Mouse (Mus musculus) forebrain, postnatal 0 days (tissue): ENCODE data around the gene Nodal. TPM values are rescaled to one million over a fixed set of nuclear protein-coding genes. Genes with fewer than 3 reads are reported as not detected.

Source experiments
- ATAC-seq: fragments of 200-750 bp; cut with Nextera tagmentation; 2 replicates; pipeline ENCODE4 v1.8.0; 2017; ENCODE audit warnings: mild to moderate bottlenecking, moderate library complexity
- DNase-seq: peaks from one replicate; pipeline ENCODE4 v3.0.0-alpha.2; 2015
- H3K27ac ChIP-seq: fragments of 300-500 bp; sonication (generic); 2 replicates; pipeline ENCODE4 v1.5.1; 2014; ENCODE audit warnings: low read depth, mild to moderate bottlenecking, antibody characterized with exemption, low read length, moderate library complexity, mixed read lengths
- H3K27me3 ChIP-seq: fragments of 300-500 bp; sonication (generic); 2 replicates; pipeline ENCODE4 v1.6.1; 2014; ENCODE audit warnings: mild to moderate bottlenecking, low read length, mixed read lengths; ENCODE audit not compliant: insufficient read depth
- H3K36me3 ChIP-seq: fragments of 300-500 bp; sonication (generic); 2 replicates; pipeline ENCODE4 v1.6.1; 2014; ENCODE audit warnings: mild to moderate bottlenecking, moderate library complexity; ENCODE audit not compliant: insufficient read depth
- H3K4me1 ChIP-seq: fragments of 300-500 bp; sonication (generic); 2 replicates; pipeline ENCODE4 v1.6.1; 2014; ENCODE audit warnings: antibody characterized with exemption; ENCODE audit not compliant: insufficient read depth
- H3K4me2 ChIP-seq: fragments of 300-500 bp; sonication (generic); 2 replicates; pipeline ENCODE4 v1.6.1; 2014; ENCODE audit warnings: low read depth, mild to moderate bottlenecking, moderate library complexity
- H3K4me3 ChIP-seq: fragments of 300-500 bp; sonication (generic); 2 replicates; pipeline ENCODE4 v1.5.1; 2014; ENCODE audit warnings: low read depth, low read length, mixed read lengths
- H3K9ac ChIP-seq: fragments of 300-500 bp; sonication (generic); 2 replicates; pipeline ENCODE4 v1.6.1; 2014; ENCODE audit warnings: mild to moderate bottlenecking
- H3K9me3 ChIP-seq: fragments of 300-500 bp; sonication (generic); 2 replicates; pipeline ENCODE4 v1.6.1; 2016; ENCODE audit warnings: low read length
- CTCF ChIP-seq: sonication (generic); IDR thresholded peaks from 2 replicates; pipeline ENCODE4 v1.5.1; 2016; ENCODE audit warnings: antibody characterized with exemption, control low read depth, low read depth
- WGBS: fragments of 180-500 bp; shearing (Covaris S2); extraction: QIAGEN DNeasy Blood & Tissue Kit; methylation state at CpG from one replicate; pipeline ENCODE4 v1.1.7; 2014; 5-methylcytosine and 5-hydroxymethylcytosine counted together
- polyA plus RNA-seq: library from polyadenylated mRNA; unstranded; fragments of >200 nt; fragmentation: Nextera tagmentation; extraction: Ambion mirVana; gene quantifications from 2 replicates; pipeline ENCODE4 v1.2.1, GENCODE M21; 2015
- total RNA-seq: library from RNA; depleted of rRNA; stranded (reverse); fragments of >200 nt; gene quantifications from 2 replicates; pipeline ENCODE4 v1.2.3, GENCODE M21; 2014

Gene Nodal
- total and polyA plus RNA-seq, 2 experiments from 2014 or later: 0.16 TPM; not detected in 1

DNA sequence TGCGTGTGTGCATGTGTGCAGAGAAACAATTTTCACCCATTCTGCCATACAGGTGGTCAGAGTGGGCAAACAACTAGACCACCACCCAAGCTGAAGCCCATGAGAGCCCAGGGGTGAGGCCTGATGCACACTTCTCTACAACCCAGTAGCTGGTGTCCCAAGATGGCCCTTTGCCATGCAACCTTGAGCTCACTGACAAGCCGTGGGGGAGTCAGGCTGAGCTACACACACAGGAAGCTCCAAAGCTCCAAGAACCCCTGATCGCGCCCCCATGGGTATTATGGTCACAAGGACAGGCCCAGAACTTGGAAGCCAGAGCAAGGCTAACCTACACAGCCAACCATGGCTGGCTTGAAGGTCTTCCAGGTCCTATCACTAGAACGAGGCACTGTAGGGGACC is 39.7 kb upstream of the Nodal start:
- Histone ChIP-seq H3K4me3 (no peak overlapping the region), H3K4me1 (0 out of 2 replicates have a peak, but pooled peaks cover 4% of the 10 kb centered on the region), H3K9me3 (no peaks in the 10 kb centered on the region), H3K4me2 (no peak overlapping the region), H3K9ac (no peak overlapping the region), H3K36me3 (no peaks in the 10 kb centered on the region), H3K27me3 (no peaks in the 10 kb centered on the region), H3K27ac (no peak overlapping the region)
- no peak for TF ChIP-seq CTCF
- DNase-seq (no peak), ATAC-seq (no peak)
- 94% methylated on average over 5 of the region's 5 CpGs for WGBS

DNA sequence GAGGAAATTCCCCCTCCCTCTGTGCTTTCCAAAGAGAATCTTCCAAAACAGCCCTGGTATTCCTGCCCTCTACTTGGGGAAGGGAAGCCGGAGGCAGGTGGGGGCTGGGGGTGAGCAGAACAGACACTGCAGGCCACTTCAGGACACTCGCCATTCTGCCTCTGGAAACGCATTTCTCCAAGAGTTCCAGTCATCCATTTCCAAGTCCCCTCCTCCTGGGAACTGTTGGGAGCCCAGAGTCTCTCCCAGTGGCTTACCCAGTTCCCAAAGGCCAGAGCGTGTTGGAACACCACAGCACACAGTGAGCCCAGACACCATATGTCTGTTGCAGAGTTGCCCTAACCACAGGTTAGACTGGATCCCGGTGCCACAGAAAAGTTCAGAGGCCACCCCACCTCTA is 39.1 kb upstream of the Nodal start:
- H3K4me1 ChIP-seq: 0 out of 2 replicates have a peak, but pooled peaks cover 5% of the 10 kb centered on the region
- no peak for TF ChIP-seq CTCF
- H3K36me3 ChIP-seq: no peaks in the 10 kb centered on the region
- WGBS: 82% methylated on average over 5 of the region's 5 CpGs
- no peaks in the 10 kb centered on the region for H3K27me3 ChIP-seq
- DNase-seq (no peak), ATAC-seq (no peak)
- no peak overlapping the region for H3K4me2 ChIP-seq
- no peaks in the 10 kb centered on the region for H3K9me3 ChIP-seq
- no peak overlapping the region for H3K27ac ChIP-seq
- no peak overlapping the region for H3K4me3 ChIP-seq
- H3K9ac ChIP-seq: no peak overlapping the region

DNA sequence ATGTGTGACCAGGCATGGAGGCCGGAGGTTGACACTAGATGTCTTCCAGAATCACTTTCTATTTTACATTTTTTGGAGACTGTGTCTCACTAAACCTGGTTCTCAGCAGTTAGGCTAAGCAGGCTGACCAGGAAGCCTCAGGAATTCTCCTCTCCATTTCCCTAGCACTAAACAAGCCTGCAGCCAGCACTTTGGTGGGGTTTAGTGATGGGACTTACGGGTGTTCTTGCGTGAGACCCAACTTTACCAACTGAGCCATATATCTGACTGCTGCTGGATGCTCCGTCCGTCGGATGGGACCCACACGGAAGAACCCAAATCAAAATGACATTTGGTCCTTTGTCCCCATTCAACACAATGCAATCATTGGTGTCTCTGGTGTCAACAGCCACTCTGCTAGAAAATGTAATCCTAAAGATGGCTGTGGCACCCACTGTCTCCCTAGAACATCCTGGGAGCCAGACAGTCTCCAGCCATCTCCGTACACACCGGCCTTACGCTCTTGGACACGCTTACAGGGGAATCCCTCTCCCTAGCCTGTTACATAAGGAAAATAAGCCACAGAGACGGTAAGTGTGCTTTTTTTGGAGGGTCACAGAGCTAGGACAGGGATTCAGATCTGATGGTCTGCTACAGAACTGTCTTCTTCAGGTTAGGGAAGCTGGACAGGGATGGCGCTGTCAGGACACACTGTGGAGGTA is 38.3 kb upstream of the Nodal start:
- no peak for TF ChIP-seq CTCF
- no peak overlapping the region for H3K9ac ChIP-seq
- ATAC-seq (no peak), DNase-seq (no peak)
- H3K36me3 ChIP-seq: no peaks in the 10 kb centered on the region
- peaks cover 13% of the 10 kb centered on the region; the same call in 1 of the 2 replicates for H3K4me1 ChIP-seq
- H3K4me3 ChIP-seq: no peak overlapping the region
- H3K4me2 ChIP-seq: no peak overlapping the region
- no peak overlapping the region for H3K27ac ChIP-seq
- H3K9me3 ChIP-seq: no peaks in the 10 kb centered on the region
- no peaks in the 10 kb centered on the region for H3K27me3 ChIP-seq
- 87% methylated on average over 13 of the region's 13 CpGs for WGBS

DNA sequence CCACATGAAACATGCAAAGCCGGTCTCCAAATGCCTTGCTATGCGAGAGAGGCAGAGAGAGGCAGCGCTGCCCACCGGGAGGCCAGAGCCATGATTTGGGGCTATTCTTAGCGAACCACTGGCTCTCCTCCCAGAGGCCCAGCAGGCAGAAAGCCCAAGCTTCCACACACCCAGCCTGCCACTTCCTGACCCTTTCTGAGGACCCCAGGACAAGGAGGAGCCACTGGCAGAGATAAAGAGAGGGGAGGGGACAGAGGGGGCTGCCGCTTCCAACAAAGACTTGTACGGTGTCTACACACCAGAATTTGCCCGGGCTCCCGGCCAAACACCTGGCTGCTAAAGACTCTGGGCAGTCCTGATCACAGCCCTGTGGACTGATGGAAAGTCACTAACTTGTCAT is 37.6 kb upstream of the Nodal start:
- 17% methylated on average over 9 of the region's 9 CpGs for WGBS
- DNase-seq (peak; percentile 14), ATAC-seq (no peak)
- no peak overlapping the region for H3K4me3 ChIP-seq
- peaks cover 13% of the 10 kb centered on the region; the same call in 1 of the 2 replicates for H3K4me1 ChIP-seq
- no peak overlapping the region for H3K27ac ChIP-seq
- H3K4me2 ChIP-seq: peak overlapping the region; percentile 13; the same call in 1 of the 2 replicates
- no peaks in the 10 kb centered on the region for H3K36me3 ChIP-seq
- H3K9ac ChIP-seq: no peak overlapping the region
- no peak for TF ChIP-seq CTCF
- no peaks in the 10 kb centered on the region for H3K9me3 ChIP-seq
- H3K27me3 ChIP-seq: no peaks in the 10 kb centered on the region

DNA sequence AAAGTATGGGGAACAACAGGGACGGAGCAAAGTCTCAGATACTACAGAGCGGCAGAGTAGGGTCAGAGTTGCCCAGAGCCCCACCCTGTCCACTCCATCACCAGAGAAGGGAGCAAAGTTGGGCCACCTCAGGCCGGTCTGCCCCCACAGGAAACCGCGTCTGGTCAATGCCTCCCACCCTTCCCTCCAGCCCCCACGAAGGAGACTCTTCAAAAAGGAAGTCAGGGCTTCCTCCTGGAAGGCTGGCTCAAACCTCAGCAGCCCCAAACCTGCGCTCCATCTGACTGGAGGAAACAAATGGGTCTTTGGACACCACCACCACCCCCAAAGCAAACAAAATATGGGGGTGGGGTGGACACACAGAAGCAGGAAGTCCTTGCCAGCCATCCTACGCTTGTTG is 35.9 kb upstream of the Nodal start:
- ATAC-seq: no peak
- DNase-seq: no peak
- peak overlapping the region; percentile 66; the same call in 1 of the 2 replicates for H3K4me3 ChIP-seq
- H3K9me3 ChIP-seq: no peaks in the 10 kb centered on the region
- WGBS: 29% methylated on average over 8 of the region's 8 CpGs
- peak overlapping the region; percentile 89 for H3K4me2 ChIP-seq
- H3K36me3 ChIP-seq: no peaks in the 10 kb centered on the region
- no peak for TF ChIP-seq CTCF
- H3K27me3 ChIP-seq: no peaks in the 10 kb centered on the region
- H3K4me1 ChIP-seq: peaks cover 13% of the 10 kb centered on the region; the same call in 1 of the 2 replicates
- H3K9ac ChIP-seq: no peak overlapping the region
- H3K27ac ChIP-seq: no peak overlapping the region

DNA sequence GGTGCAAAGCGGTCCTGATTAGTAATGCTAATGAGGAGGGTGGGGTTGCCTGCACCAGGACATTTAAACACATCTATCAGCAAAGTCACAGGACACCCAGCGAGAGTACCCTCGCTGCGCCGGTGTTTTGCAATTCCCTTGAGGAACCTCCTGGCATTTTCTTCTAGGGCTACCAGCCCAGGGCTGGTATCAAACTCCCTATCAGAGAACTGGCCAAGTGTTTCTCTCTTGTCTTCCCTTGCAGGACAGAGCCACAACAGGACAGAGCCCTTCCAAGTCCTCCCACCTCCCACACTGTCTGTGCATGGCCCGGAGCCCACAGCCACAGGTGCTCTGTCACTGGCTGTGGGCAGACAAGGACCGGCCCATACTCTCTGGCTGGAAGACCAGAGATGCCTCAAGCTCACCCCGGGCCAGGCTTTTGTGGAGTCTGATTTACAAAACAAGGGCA is 35.5 kb upstream of the Nodal start:
- Histone ChIP-seq H3K9me3 (no peaks in the 10 kb centered on the region), H3K4me3 (peak overlapping the region; percentile 66), H3K4me2 (peak overlapping the region; percentile 89), H3K27ac (no peak overlapping the region), H3K27me3 (no peaks in the 10 kb centered on the region), H3K4me1 (peaks cover 13% of the 10 kb centered on the region; the same call in 1 of the 2 replicates), H3K36me3 (no peaks in the 10 kb centered on the region), H3K9ac (peak overlapping the region; percentile 77; the same call in 1 of the 2 replicates)
- DNase-seq (peak; percentile 22), ATAC-seq (no peak)
- no peak for TF ChIP-seq CTCF
- WGBS: 2% methylated on average over 8 of the region's 8 CpGs

DNA sequence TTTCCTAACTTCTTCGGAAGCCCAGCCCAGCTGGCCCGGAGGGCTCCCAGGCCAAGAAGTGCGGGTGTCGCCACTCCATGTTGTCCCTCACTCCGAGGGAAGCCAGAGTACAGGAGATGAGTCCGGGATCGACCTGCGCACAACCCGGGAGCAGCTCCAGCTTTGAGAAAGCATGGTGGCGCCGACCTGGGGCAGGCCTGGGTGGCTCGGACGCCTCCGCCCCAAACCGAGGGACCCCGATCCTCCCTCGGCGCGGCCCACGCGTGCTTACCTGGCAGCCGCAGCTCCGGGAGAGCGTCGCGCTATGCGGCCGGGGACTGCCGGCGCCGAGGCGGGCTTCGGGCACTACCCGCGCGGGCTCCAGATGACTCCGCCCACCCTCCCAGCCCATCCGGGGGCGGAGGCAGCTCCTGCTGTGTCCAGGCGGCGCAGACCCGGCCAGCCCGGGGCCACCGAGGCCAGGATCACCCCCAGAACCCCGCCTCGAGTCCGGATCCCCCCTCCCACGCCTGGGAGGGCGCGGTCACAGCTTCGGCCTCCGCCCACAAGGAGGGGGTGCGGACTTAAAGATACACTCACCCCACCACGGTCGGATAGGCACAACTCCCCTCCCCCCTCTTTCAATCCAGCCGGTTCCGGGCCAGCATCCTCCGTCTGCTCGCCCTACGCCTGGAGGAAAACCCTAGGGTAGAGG is 34.6 kb upstream of the Nodal start, which contains the start of gene Pald1:
Pald1 (minus strand) TSS at position 510 of the 694 bp plus-strand sequence.
- H3K36me3 ChIP-seq: no peaks in the 10 kb centered on the region
- DNase-seq (peak; percentile 77), ATAC-seq (peak; percentile 84)
- H3K4me3 ChIP-seq: peak within 1 kb of the TSS; percentile 66
- H3K4me2 ChIP-seq: peak within 1 kb of the TSS; percentile 89
- 1% methylated on average over 53 of the region's 60 CpGs for WGBS
- TF ChIP-seq CTCF: peak; percentile 2; the same call in 1 of the 2 replicates
- peaks cover 13% of the 10 kb centered on the region; the same call in 1 of the 2 replicates for H3K4me1 ChIP-seq
- H3K27me3 ChIP-seq: no peaks in the 10 kb centered on the region
- H3K9ac ChIP-seq: peak within 1 kb of the TSS; percentile 77
- no peaks in the 10 kb centered on the region for H3K9me3 ChIP-seq
- peak within 1 kb of the TSS; percentile 50; the same call in 1 of the 2 replicates for H3K27ac ChIP-seq
